Comparison of ENCODE assay signal across 7 mouse cellular contexts in genomic region chr4:136249780-136250179, GRCm38 (mm10). TPM values are rescaled to one million over a fixed set of nuclear protein-coding genes. Genes with fewer than 3 reads are reported as not detected.
A peak's percentile ranks its signal among the peaks of the same experiment; 100 is the strongest.
DNase-seq lines count a peak whose midpoint lies in the region; ATAC-seq and TF ChIP-seq lines count a peak whose summit lies in the region.

No protein-coding gene starts in this region.

- H3K27me3 ChIP-seq in lung, embryonic 16.5 days (ENCODE audit: control insufficient read depth, insufficient read depth, low read depth, low read length): peaks cover 37% of the 10 kb centered on the region

- H3K9me3 ChIP-seq in ES-E14 (ENCODE audit: control insufficient read depth, insufficient read depth, low read depth, low read length): no peaks in the 10 kb centered on the region
- H3K9me3 ChIP-seq in lung, embryonic 16.5 days (ENCODE audit: control insufficient read depth, low read length): no peaks in the 10 kb centered on the region

- peak overlapping the region; percentile 55; the same call in 1 of the 2 replicates for H3K9ac ChIP-seq in ES-E14 (ENCODE audit: insufficient read depth, low read depth, low read length, poor library complexity, severe bottlenecking)
- 0 out of 2 replicates have a peak overlapping the region, but pooled peaks have one; percentile 26 for H3K9ac ChIP-seq in lung, embryonic 16.5 days (ENCODE audit: low read length)

- 23% methylated on average over 9 of the region's 9 CpGs for WGBS in lung, embryonic 16.5 days

- DNase-seq in ES-E14 (ENCODE audit: low read depth, low spot score): no peak
- DNase-seq in heart, postnatal 4 days: peak; percentile 67
- DNase-seq in cerebellum, postnatal 4 days (ENCODE audit: low spot score in 2 of 2): no peak
- DNase-seq in c-Kit-positive CD71-positive TER-119-positive erythroid progenitor cells, embryonic 14.5 days (ENCODE audit: low spot score): no peak

- ATAC-seq in common myeloid progenitor, adult 5-6 weeks (replicated peaks; ENCODE audit: low read depth, poor library complexity, severe bottlenecking): 0 out of 2 replicates have a peak, but pooled peaks have one; percentile 24
- peak; percentile 73 for ATAC-seq in lung, embryonic 16.5 days (ENCODE audit: low read depth)
- ATAC-seq in CD4-positive, CD25-positive, alpha-beta regulatory T cell, adult 4 months: no peak

- peak overlapping the region; percentile 97 for H3K4me2 ChIP-seq in lung, embryonic 16.5 days (ENCODE audit: low read depth, low read length)

- peak overlapping the region; percentile 76 to 92; a peak in 3 of 4 replicates for H3K4me3 ChIP-seq in ES-E14 (ENCODE audit: insufficient read depth in 1 of 2, low read depth in 1 of 2, low read length in 2 of 2, poor library complexity in 1 of 2, severe bottlenecking in 1 of 2)
- H3K4me3 ChIP-seq in lung, embryonic 16.5 days (ENCODE audit: low read length): peak overlapping the region; percentile 64; the same call in 1 of the 2 replicates

- in situ Hi-C loops in ES-E14 (cut with MboI; ENCODE audit: low sequenced_read_pairs in 2 of 2, unreplicated experiment in 2 of 2): no loop called here

- H3K27ac ChIP-seq in ES-E14 (ENCODE audit: insufficient read depth, low read depth, low read length, poor library complexity, severe bottlenecking): no peak overlapping the region; the same call in 1 of the 2 replicates
- H3K27ac ChIP-seq in lung, embryonic 16.5 days (ENCODE audit: low read length): peak overlapping the region; percentile 32

- peaks cover 1 to 14% of the 10 kb centered on the region in 2 experiments for H3K4me1 ChIP-seq in ES-E14 (ENCODE audit: control insufficient read depth in 2 of 2, insufficient read depth in 2 of 2, low read length in 2 of 2, poor library complexity in 1 of 2)
- H3K4me1 ChIP-seq in lung, embryonic 16.5 days (replicated peaks; ENCODE audit: control insufficient read depth, insufficient read depth, low read length): peaks cover 39% of the 10 kb centered on the region

- peaks cover 14% of the 10 kb centered on the region for H3K36me3 ChIP-seq in ES-E14 (ENCODE audit: control insufficient read depth, insufficient read depth, low read length, poor library complexity, severe bottlenecking)
- H3K36me3 ChIP-seq in lung, embryonic 16.5 days (ENCODE audit: control insufficient read depth, insufficient read depth, low read length): no peaks in the 10 kb centered on the region

TF ChIP-seq in ES-E14, 5 proteins besides CTCF, POLR2A, EP300 and RAD21:
- TF ChIP-seq ZC3H11A (IDR thresholded peaks at IDR 0.05; ENCODE audit: borderline replicate concordance, low read depth, low read length): no peak
- no peak for TF ChIP-seq CHD2 (IDR thresholded peaks at IDR 0.05; ENCODE audit: low read depth, low read length)
- no peak for TF ChIP-seq MAFK (IDR thresholded peaks at IDR 0.05; ENCODE audit: insufficient read depth, low read depth, low read length)
- no peak for TF ChIP-seq ZNF384 (IDR thresholded peaks at IDR 0.05; ENCODE audit: low read depth, low read length)
- no peak for TF ChIP-seq HCFC1 (IDR thresholded peaks at IDR 0.05; ENCODE audit: borderline replicate concordance, insufficient read depth, low read length)

RNA-seq across cellular contexts. Expression of gene Tcea3, which starts 2.3 kb away (rescaled TPM):
- 75.1 and 104 TPM in 2 replicates for total RNA-seq in ES-E14 (2012; rRNA removed)
- total RNA-seq in common myeloid progenitor, adult 5-6 weeks (2017): not detected in 2 replicates
- 10 to 100 TPM; 55.2 to 56.7 TPM for total RNA-seq in heart, postnatal 4 days (2021)
- polyA plus RNA-seq in lung, embryonic 16.5 days (2015; fragmentation: Nextera tagmentation; extraction: Ambion mirVana): 20.3 and 22.9 TPM in 2 replicates
- polyA plus RNA-seq in CD4-positive, CD25-positive, alpha-beta regulatory T cell, adult 4 months (2017; shearing (Covaris generic)): 1 to 10 TPM in 1 of 2 experiments, not detected in 1; 1.2 TPM

RNA-seq across cellular contexts. Expression of gene Zfp46, which starts 34.7 kb away (rescaled TPM):
- 5.8 and 6.1 TPM in 2 replicates for total RNA-seq in ES-E14 (2012; rRNA removed)
- total RNA-seq in common myeloid progenitor, adult 5-6 weeks (2017): 9.5 and 11.2 TPM in 2 replicates
- 10 to 100 TPM; 47.0 to 50.1 TPM for total RNA-seq in heart, postnatal 4 days (2021)
- polyA plus RNA-seq in lung, embryonic 16.5 days (2015; fragmentation: Nextera tagmentation; extraction: Ambion mirVana): 27.6 and 28.1 TPM in 2 replicates
- polyA plus RNA-seq in CD4-positive, CD25-positive, alpha-beta regulatory T cell, adult 4 months (2017; shearing (Covaris generic)): 10 to 100 TPM in 1 of 2 experiments, 1 to 10 TPM in 1; 9.7 to 12.3 TPM

RNA-seq across cellular contexts. Expression of gene Asap3, which starts 43.6 kb away (rescaled TPM):
- 4.7 and 8.1 TPM in 2 replicates for total RNA-seq in ES-E14 (2012; rRNA removed)
- total RNA-seq in common myeloid progenitor, adult 5-6 weeks (2017): not detected in 2 replicates
- total RNA-seq in heart, postnatal 4 days (2021): 1 to 10 TPM; 3.3 to 3.7 TPM
- 8.2 and 9.1 TPM in 2 replicates for polyA plus RNA-seq in lung, embryonic 16.5 days (2015; fragmentation: Nextera tagmentation; extraction: Ambion mirVana)
- polyA plus RNA-seq in CD4-positive, CD25-positive, alpha-beta regulatory T cell, adult 4 months (2017; shearing (Covaris generic)): not detected

Comparison
In these comparisons a context has a peak if more than half of its experiments do, and no peak if none do; other contexts are left out.
1. RNA of gene Tcea3, which starts 2.3 kb away (total RNA-seq): 75.1 to 104 TPM in ES-E14 and 55.2 to 56.7 TPM in heart, postnatal 4 days; not detected in common myeloid progenitor, adult 5-6 weeks; every median in the first group is over 10 times any median in the second.